Mouse (Mus musculus) neural tube, embryonic 15.5 days (tissue): Measurements from ENCODE around the gene Lhb. TPM values are rescaled to one million over a fixed set of nuclear protein-coding genes. Genes with fewer than 3 reads are reported as not detected.

ENCODE experiments used
- ATAC-seq: fragments of 200-750 bp; cut with Nextera tagmentation; 2 replicates; pipeline ENCODE4 v1.8.0; 2017; ENCODE audit warnings: mild to moderate bottlenecking, moderate TSS enrichment, moderate library complexity; ENCODE audit not compliant: low FRiP score
- H3K27ac ChIP-seq: fragments of 300-500 bp; sonication (generic); replicated peaks from 2 replicates; pipeline ENCODE4 v1.5.1; 2015; ENCODE audit warnings: mild to moderate bottlenecking, inconsistent platforms
- H3K27me3 ChIP-seq: fragments of 300-500 bp; sonication (generic); replicated peaks from 2 replicates; pipeline ENCODE4 v1.6.1; 2015; ENCODE audit warnings: inconsistent platforms
- H3K36me3 ChIP-seq: fragments of 300-500 bp; sonication (generic); 2 replicates; pipeline ENCODE4 v1.6.1; 2015; ENCODE audit warnings: inconsistent platforms
- H3K4me1 ChIP-seq: fragments of 300-500 bp; sonication (generic); 2 replicates; pipeline ENCODE4 v1.6.1; 2015; ENCODE audit warnings: inconsistent platforms
- H3K4me2 ChIP-seq: fragments of 300-500 bp; sonication (generic); 2 replicates; pipeline ENCODE4 v1.6.1; 2015; ENCODE audit warnings: inconsistent platforms, mild to moderate bottlenecking, moderate library complexity
- H3K4me3 ChIP-seq: fragments of 300-500 bp; sonication (generic); replicated peaks from 2 replicates; pipeline ENCODE4 v1.5.1; 2015; ENCODE audit warnings: mild to moderate bottlenecking, inconsistent platforms
- H3K9ac ChIP-seq: fragments of 300-500 bp; sonication (generic); replicated peaks from 2 replicates; pipeline ENCODE4 v1.6.1; 2015; ENCODE audit warnings: mild to moderate bottlenecking, inconsistent platforms
- H3K9me3 ChIP-seq: fragments of 300-500 bp; sonication (generic); replicated peaks from 2 replicates; pipeline ENCODE4 v1.6.1; 2016; ENCODE audit warnings: inconsistent platforms
- WGBS: fragments of 180-500 bp; shearing (Covaris S2); methylation state at CpG from one replicate; pipeline ENCODE4 v1.1.7; 2015; ENCODE audit warnings: mixed read lengths; 5-methylcytosine and 5-hydroxymethylcytosine counted together
- polyA plus RNA-seq: library from polyadenylated mRNA; unstranded; fragments of >200 nt; fragmentation: Nextera tagmentation; extraction: Ambion mirVana; gene quantifications from 2 replicates; pipeline ENCODE4 v1.2.1, GENCODE M21; 2015

Gene Lhb
- polyA plus RNA-seq, 1 experiment from 2014 or later = 0.24 TPM

DNA sequence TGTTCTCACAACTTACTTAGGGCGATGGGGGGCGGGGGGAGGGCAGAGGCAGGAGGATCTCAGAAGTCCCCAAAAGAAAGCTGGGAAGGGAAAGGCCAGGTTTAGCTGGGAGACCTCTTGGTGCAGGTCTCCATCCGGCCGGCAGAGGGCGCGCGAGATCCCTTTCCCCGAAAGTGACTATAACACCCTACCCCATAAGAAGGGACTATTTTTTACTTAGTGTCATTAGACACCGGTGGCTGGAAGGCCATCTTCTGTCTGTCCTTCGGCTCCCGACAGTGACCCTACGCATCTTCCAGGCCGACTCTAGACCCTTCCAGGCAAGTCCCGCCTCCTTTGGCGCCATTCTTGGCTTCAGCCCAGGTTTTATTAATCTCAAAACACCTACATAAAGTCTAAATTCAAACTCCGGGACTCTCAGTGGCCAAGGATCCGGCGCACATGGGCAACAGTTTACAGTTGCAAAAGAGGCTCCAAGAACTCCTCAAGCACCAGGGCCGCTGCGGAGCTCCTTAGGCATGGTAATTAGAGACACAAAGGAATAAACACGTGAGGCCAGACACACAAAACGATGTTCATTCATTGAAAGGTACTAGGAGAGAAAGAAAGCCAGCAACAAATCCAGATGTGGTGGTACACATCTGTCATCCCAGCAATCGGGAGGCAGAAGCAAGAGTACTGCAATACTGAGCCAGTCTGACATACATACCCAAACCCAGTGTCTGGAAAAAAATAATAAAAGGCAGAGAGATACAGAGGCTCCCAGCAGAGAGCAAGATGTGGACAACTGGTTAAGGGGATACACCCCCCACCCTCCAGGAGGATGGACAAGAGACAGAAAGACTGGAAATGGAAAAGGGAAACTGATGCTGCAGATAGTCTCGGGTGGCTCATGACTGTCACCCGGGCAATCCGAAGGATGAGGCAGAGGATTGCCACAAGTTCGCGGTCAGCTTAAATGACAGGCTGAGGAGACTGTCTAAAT lies 15.2 kb upstream of the Lhb start, which contains the start of gene Kcna7:
Kcna7 (plus strand) TSS at position 563 of the 985 bp plus-strand sequence.
- Histone ChIP-seq H3K36me3 (no peaks in the 10 kb centered on the region), H3K4me3 (peak within 1 kb of the TSS; percentile 37), H3K4me1 (peaks cover 18% of the 10 kb centered on the region), H3K9ac (0 out of 2 replicates have a peak within 1 kb of the TSS, but pooled peaks have one; percentile 10), H3K4me2 (peak within 1 kb of the TSS; percentile 58), H3K27me3 (peaks cover 56% of the 10 kb centered on the region), H3K9me3 (no peaks in the 10 kb centered on the region), H3K27ac (no peak within 1 kb of the TSS)
- 11% methylated on average over 28 of the region's 28 CpGs for WGBS
- no peak for ATAC-seq

DNA sequence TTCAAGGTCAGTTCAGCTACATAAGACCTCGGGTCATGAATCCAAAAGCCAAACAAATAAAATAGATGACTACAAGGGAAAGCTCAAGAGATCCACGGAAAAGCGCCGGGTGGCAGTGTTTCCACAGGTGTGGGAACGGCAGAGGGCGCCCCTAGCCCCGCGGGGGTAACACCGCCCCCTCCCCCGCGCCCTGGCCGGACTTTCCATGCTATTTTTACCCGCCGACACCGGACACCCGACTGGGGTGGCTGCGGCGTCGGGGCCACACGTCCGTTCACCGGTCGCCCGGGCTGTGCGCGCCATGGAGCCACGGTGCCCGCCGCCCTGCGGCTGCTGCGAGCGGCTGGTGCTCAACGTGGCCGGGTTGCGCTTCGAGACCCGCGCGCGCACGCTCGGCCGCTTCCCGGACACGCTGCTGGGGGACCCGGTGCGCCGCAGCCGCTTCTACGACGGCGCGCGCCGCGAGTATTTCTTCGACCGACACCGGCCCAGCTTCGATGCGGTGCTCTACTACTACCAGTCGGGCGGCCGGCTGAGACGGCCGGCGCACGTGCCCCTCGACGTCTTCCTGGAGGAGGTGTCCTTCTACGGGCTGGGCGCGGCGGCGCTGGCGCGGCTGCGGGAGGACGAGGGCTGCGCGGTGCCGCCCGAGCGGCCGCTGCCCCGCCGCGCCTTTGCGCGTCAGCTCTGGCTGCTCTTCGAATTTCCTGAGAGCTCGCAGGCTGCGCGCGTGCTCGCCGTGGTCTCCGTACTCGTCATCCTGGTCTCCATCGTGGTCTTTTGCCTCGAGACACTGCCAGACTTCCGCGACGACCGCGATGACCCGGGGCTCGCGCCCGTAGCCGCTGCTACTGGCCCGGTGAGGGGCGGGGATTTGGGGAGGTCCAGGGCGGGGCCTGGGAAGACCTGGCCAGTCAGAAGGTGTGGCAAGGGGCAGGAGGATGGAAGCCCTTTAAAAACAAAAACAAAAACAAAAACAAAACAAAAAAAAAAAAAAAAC lies 14.2 kb upstream of the Lhb start:
- H3K4me1 ChIP-seq = peaks cover 18% of the 10 kb centered on the region
- H3K27ac ChIP-seq = no peak overlapping the region
- ATAC-seq = no peak
- H3K4me3 ChIP-seq = peak overlapping the region; percentile 37
- H3K9me3 ChIP-seq = no peaks in the 10 kb centered on the region
- no peaks in the 10 kb centered on the region for H3K36me3 ChIP-seq
- peaks cover 67% of the 10 kb centered on the region for H3K27me3 ChIP-seq
- 0 out of 2 replicates have a peak overlapping the region, but pooled peaks have one; percentile 10 for H3K9ac ChIP-seq
- WGBS = 2% methylated on average over 114 of the region's 114 CpGs
- peak overlapping the region; percentile 58 for H3K4me2 ChIP-seq

DNA sequence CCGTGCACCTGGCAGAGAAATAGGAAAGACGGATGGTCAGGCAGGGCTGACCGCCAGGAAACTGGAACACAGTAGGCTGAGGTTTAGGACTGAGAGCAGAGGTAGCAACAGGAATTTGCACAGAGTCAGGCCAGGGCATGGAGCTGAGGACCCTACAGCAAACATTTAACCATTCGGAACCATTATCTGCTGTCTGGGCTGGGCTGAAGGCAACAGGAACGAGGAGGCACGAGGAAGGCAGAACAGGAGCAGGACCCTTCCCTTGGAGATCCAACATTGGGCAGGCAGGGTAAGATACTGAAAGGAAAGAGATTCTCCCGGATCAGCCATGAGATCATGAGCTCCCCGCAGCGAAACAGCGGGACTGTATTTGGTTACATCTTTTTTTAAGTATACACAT lies 12.8 kb upstream of the Lhb start:
- Histone ChIP-seq H3K27ac (no peak overlapping the region), H3K4me2 (no peak overlapping the region), H3K27me3 (peaks cover 79% of the 10 kb centered on the region), H3K4me3 (no peak overlapping the region), H3K36me3 (no peaks in the 10 kb centered on the region), H3K4me1 (peaks cover 18% of the 10 kb centered on the region), H3K9ac (no peak overlapping the region), H3K9me3 (no peaks in the 10 kb centered on the region)
- 80% methylated on average over 10 of the region's 10 CpGs for WGBS
- ATAC-seq = no peak

DNA sequence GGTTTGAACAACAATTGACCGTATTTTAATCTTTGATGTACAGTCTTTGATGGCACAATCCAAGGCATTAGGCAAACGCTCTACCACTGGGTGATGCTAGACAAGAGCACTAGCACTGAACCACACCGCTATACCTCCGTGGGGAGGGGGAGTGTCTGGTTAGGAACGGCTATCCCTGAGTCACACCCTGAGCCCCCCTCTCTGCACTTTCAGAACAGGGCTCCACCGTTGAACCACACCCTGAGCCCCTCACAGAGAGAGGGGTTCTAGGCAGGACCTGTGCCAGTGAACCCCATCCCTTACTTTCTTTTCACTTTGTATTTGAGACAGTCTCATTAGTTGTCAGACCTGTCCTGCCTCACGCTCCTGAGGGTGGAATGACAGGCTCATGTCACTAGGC lies 12.3 kb upstream of the Lhb start:
- no peak for ATAC-seq
- H3K4me2 ChIP-seq = no peak overlapping the region
- 73% methylated on average over 7 of the region's 7 CpGs for WGBS

DNA sequence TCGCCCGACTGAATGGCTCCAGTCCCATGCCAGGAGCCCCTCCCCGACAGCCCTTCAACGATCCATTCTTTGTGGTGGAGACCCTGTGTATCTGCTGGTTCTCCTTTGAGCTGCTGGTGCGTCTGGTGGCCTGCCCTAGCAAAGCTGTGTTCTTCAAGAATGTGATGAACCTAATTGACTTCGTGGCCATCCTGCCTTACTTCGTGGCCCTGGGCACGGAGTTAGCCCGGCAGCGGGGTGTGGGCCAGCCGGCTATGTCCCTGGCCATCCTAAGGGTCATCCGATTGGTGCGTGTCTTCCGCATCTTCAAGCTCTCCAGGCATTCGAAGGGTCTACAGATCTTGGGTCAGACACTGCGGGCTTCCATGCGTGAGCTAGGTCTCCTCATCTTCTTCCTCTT lies 11.7 kb upstream of the Lhb start:
- Histone ChIP-seq H3K27me3 (peaks cover 90% of the 10 kb centered on the region), H3K4me3 (no peak overlapping the region), H3K27ac (no peak overlapping the region), H3K4me2 (no peak overlapping the region), H3K9me3 (no peaks in the 10 kb centered on the region), H3K36me3 (no peaks in the 10 kb centered on the region), H3K9ac (no peak overlapping the region), H3K4me1 (peaks cover 28% of the 10 kb centered on the region)
- no peak for ATAC-seq
- WGBS = 91% methylated on average over 17 of the region's 17 CpGs

More for the DNA sequence above, 12.3 kb upstream of the Lhb start:
- H3K36me3 ChIP-seq = no peaks in the 10 kb centered on the region
- no peak overlapping the region for H3K4me3 ChIP-seq
- no peak overlapping the region for H3K27ac ChIP-seq
- H3K9me3 ChIP-seq = no peaks in the 10 kb centered on the region
- H3K27me3 ChIP-seq = peaks cover 84% of the 10 kb centered on the region
- no peak overlapping the region for H3K9ac ChIP-seq
- peaks cover 22% of the 10 kb centered on the region for H3K4me1 ChIP-seq

DNA sequence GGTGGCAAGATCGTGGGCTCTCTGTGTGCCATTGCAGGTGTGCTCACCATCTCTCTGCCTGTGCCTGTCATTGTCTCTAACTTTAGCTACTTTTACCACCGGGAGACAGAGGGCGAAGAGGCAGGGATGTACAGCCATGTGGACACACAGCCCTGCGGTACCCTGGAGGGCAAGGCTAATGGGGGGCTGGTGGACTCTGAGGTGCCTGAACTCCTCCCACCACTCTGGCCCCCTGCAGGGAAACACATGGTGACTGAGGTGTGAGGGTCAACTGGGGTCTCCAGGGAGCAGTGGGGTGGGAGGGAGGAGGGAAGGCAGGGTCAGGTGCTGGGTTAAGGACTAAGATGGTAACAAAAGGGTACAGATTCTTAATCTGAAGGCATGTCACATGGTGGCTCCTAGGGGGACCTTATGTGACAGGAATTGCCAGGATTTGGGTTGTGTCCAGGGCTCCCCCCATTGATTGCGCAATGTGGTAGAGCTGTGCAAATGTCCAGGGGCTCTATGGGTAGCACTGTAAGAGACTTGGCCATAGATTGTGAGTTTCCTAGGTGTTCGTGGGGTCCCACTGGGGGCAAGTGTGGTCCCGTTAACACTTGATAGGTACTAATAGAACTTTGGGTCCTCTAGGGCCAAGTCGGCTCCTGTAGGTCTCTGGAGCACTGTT lies 11.0 kb upstream of the Lhb start:
- H3K27ac ChIP-seq = no peak overlapping the region
- H3K36me3 ChIP-seq = no peaks in the 10 kb centered on the region
- H3K27me3 ChIP-seq = peaks cover 97% of the 10 kb centered on the region
- H3K4me3 ChIP-seq = no peak overlapping the region
- no peak for ATAC-seq
- H3K9ac ChIP-seq = no peak overlapping the region
- no peaks in the 10 kb centered on the region for H3K9me3 ChIP-seq
- H3K4me1 ChIP-seq = peaks cover 32% of the 10 kb centered on the region
- 89% methylated on average over 8 of the region's 8 CpGs for WGBS
- H3K4me2 ChIP-seq = no peak overlapping the region

DNA sequence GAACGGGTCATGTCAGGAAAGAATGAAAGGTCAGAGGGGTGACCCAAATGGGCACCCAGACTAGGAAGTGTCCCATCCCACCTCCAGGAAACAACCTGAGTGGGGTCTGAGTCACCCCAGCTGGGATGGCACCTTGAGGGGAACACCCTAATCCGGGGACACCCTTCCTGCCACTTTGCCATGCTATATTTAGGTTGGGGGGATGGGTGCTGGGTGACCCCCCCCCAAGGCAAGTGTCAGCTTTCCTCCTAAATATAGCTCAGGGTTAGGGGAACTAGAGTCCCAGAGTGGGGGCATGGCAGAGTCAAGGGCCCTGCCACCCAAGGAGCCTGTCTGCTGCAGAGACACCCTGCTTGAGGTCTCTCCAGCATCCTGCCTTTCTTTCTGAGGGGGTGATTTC lies 8.2 kb upstream of the Lhb start:
- Histone ChIP-seq H3K4me3 (no peak overlapping the region), H3K9me3 (no peaks in the 10 kb centered on the region), H3K9ac (no peak overlapping the region), H3K4me1 (peaks cover 20% of the 10 kb centered on the region), H3K27me3 (peaks cover 98% of the 10 kb centered on the region), H3K36me3 (no peaks in the 10 kb centered on the region), H3K27ac (no peak overlapping the region), H3K4me2 (no peak overlapping the region)
- 92% methylated on average over 2 of the region's 2 CpGs for WGBS
- ATAC-seq = no peak

DNA sequence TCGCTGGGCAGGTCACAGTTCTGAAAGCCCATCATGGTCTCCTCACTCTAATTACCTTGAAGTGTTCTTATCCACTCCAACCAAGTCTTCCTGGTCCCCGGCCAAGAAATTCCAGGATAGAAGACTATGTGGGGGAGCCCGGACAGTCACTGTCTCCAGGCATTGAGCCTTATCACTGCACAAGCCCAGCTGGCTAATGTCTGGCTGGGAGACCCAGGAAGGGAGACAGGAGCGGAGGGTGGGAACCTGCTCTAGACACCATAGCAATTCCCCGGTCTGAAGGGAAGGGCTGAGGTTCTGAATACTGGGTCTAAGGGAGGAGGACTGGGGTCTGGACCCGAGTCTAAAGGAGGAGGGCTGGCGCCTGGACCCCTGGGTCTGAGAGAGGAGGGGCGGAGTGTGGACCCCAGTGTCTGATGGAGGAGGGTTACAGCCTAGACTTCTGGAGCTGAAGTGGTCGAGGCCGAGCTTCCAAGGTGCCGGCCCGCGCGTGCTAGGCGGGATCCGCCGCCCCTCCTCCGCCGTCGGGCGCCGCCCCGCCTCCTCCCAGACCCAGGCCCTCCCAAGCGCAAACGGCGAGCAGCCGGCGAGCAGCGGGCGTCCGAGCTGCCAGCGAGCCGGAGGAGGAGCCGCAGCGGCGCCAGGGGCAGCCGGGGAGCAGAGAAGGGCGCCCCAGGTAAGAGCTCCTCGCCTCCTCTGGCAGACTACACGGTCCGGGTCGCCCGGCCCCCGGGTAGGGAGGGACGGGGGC lies 7.3 kb upstream of the Lhb start, which contains the start of gene Ntf5:
Ntf5 (plus strand) TSS at position 583 of the 751 bp plus-strand sequence.
- peak within 1 kb of the TSS; percentile 51 for H3K4me3 ChIP-seq
- no peak for ATAC-seq
- no peaks in the 10 kb centered on the region for H3K36me3 ChIP-seq
- H3K4me1 ChIP-seq = peaks cover 20% of the 10 kb centered on the region
- H3K4me2 ChIP-seq = peak within 1 kb of the TSS; percentile 94
- peaks cover 98% of the 10 kb centered on the region for H3K27me3 ChIP-seq
- no peak within 1 kb of the TSS for H3K27ac ChIP-seq
- whole genome bisulfite sequencing = 3% methylated on average over 44 of the region's 45 CpGs
- H3K9ac ChIP-seq = peak within 1 kb of the TSS; percentile 50
- no peaks in the 10 kb centered on the region for H3K9me3 ChIP-seq

DNA sequence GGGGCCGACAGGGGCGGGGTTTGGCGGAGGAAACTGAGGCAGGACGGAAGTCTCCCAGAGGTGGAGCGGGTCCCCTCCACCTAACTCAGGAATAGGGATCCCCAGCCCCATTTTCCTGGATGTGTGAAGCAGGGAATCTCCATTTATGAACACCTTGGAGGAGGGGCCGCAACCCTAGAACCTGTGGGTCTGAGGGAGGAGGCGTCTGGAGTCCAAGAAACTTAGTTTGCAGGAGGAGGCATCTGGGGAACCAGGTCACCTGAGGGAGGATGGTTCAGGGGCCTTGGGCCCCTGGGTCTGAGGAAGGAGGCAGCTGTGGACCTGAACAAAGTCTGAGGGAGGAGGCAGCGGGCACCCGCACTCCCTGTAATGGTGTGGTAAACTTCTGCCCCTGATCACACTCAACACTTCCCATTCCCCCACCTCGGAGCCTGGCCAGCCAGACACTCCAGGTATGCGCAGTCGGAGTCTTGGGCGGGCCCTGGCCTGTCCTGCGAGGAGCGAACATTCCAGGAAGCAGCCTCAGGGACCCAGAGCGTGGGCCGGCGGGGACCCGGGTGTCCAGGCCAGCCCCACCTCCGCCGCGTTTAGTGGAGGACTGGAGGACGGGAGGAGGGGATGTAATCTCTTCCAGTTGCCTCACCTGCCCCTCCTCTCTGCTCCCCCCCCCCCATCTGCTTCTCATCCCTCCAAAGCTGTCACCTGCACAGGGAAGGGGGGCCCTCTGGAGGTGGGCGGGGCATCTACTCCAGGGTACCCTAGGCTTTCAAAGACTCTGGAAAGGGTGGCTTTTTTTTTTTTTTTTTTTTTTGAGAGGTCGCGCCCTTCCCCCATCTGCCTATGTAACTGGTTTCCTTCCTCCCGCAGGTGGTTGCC lies 6.5 kb upstream of the Lhb start:
- Histone ChIP-seq H3K27me3 (peaks cover 98% of the 10 kb centered on the region), H3K4me2 (peak overlapping the region; percentile 94), H3K4me1 (peaks cover 20% of the 10 kb centered on the region), H3K9ac (peak overlapping the region; percentile 50), H3K36me3 (no peaks in the 10 kb centered on the region), H3K27ac (no peak overlapping the region), H3K9me3 (no peaks in the 10 kb centered on the region), H3K4me3 (peak overlapping the region; percentile 51)
- under 1% methylated on average over 22 of the region's 27 CpGs for WGBS
- no peak for ATAC-seq

DNA sequence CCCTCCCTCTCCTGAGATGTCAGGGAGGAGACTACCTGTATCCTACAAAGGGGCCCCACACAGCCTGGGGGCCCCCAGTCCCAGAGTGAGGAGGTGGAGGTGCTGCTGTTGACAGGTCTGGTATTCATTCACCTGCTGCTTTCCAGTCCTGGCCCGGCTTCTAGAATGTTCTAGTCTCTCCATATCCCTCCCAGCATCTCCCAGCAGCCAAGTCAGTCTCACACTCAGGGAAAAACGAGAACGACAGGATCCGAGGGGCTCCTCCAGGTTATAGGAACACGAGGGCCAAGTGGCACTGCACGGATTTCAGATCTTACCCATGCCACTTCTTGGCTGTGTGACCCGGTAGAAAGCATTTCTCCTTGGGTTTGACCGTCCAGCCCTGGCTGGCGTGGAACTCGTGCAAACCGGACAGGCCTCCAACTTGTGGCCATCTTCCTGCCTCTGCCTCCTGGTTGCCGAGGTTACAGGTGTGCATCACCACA lies 5.8 kb upstream of the Lhb start:
- no peak overlapping the region for H3K27ac ChIP-seq
- no peaks in the 10 kb centered on the region for H3K9me3 ChIP-seq
- no peaks in the 10 kb centered on the region for H3K36me3 ChIP-seq
- no peak overlapping the region for H3K4me3 ChIP-seq
- 38% methylated on average over 12 of the region's 12 CpGs for WGBS
- H3K27me3 ChIP-seq = peaks cover 98% of the 10 kb centered on the region
- peaks cover 20% of the 10 kb centered on the region for H3K4me1 ChIP-seq
- ATAC-seq = no peak
- H3K4me2 ChIP-seq = no peak overlapping the region
- H3K9ac ChIP-seq = no peak overlapping the region
